Mouse (Mus musculus): ENCODE results near the gene Rnasek. TPM values are rescaled to one million over a fixed set of nuclear protein-coding genes. Genes with fewer than 3 reads are reported as not detected.

Rnasek gene
- polyA plus RNA-seq, 1 experiment from 2014 or later: 278 TPM

DNA sequence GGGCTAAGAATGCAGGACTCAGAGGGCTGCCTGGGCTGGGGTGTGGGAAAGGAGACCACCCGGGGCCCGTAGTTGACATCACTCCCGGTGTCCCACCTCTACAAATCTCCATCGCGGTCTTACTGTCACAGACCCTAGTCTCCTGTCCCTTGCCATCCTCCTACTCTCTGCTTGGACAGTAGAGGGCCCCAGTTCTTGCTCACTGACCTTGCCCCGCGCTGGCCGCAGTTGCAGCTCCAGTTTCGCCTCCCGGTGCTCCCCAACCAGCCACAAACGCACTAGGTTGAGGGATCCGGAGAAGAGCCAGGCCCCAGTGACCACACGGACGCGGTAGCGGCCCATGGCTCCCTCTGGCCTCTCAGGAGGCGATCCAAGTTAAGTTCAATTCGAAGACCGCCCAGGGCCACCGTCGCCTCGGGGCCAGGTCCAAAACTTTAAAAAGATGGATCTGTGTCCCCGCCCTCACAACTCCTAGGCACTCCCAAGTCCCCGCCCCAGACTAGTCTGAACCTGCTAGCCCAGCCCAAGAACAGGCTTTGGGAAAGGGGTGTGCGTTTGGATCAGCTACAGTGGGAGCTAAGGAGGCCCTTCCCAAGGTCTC lies 15.4 kb upstream of the Rnasek start, which contains the start of gene Alox12:
TSS of gene Alox12 (minus strand) at position 423 of the 601 bp plus-strand sequence.
- no peak within 1 kb of the TSS for H3K27ac ChIP-seq (replicated peaks)
- 1% methylated on average over 25 of the region's 25 CpGs for WGBS
- H3K4me2 ChIP-seq (replicated peaks): peak within 1 kb of the TSS; percentile 14; the same call in 1 of the 2 replicates
- H3K4me3 ChIP-seq: peak within 1 kb of the TSS; percentile 3; the same call in 1 of the 2 replicates
- H3K9me3 ChIP-seq: no peaks in the 10 kb centered on the region
- H3K27me3 ChIP-seq: peaks cover 41% of the 10 kb centered on the region
- H3K36me3 ChIP-seq: no peaks in the 10 kb centered on the region
- no peaks in the 10 kb centered on the region for H3K4me1 ChIP-seq
- no peak for ATAC-seq (replicated peaks)
- H3K9ac ChIP-seq (replicated peaks): no peak within 1 kb of the TSS

DNA sequence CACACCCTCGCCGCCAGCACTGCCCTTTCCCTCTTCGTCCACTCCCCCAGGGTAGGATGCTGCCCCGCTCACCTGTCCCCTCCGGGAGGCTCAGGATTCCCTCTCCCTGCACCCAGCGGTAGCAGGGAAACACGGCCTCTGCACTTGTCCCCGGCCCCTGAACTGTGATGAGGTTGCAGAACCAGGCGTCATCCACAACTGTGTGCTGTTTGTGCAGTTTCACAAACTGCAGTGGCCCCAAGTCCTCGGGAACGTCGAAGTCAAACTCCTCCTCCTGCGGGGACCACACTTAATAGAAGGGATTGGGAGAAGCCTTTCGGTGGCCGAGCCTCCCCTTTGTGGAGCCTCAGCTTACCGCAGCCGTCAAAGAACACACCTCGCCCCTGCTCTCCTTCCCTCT lies 14.7 kb upstream of the Rnasek start:
- WGBS: 2% methylated on average over 18 of the region's 18 CpGs
- Histone ChIP-seq H3K27ac (replicated peaks) (no peak overlapping the region), H3K9ac (replicated peaks) (no peak overlapping the region), H3K27me3 (peaks cover 41% of the 10 kb centered on the region), H3K9me3 (no peaks in the 10 kb centered on the region), H3K36me3 (no peaks in the 10 kb centered on the region), H3K4me2 (replicated peaks) (0 out of 2 replicates have a peak overlapping the region, but pooled peaks have one; percentile 14), H3K4me3 (no peak overlapping the region), H3K4me1 (no peaks in the 10 kb centered on the region)
- ATAC-seq (replicated peaks): no peak

DNA sequence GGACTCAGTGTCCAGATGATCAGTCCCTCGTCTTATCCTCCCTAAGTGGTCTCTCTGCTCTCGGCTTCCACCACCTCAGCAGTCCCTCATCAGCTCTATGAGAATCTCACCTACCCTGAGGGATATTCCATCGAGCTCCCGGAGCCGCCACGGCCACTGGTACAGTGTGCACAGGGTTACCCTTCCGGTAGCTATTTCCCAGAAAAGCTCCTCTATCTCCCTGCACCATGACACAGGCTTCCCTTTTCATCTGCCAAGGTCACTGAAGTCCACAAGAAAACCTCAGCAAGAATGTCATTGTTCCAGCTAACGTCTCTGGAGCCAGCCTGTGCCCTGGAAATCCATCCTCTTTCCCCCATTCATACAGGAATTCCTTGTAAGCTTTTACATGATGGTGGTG lies 12.2 kb upstream of the Rnasek start:
- H3K27ac ChIP-seq (replicated peaks): no peak overlapping the region
- H3K4me1 ChIP-seq: no peaks in the 10 kb centered on the region
- H3K9me3 ChIP-seq: no peaks in the 10 kb centered on the region
- H3K27me3 ChIP-seq: peaks cover 41% of the 10 kb centered on the region
- H3K4me2 ChIP-seq (replicated peaks): no peak overlapping the region
- 83% methylated on average over 8 of the region's 8 CpGs for WGBS
- H3K4me3 ChIP-seq: no peak overlapping the region
- no peak overlapping the region for H3K9ac ChIP-seq (replicated peaks)
- ATAC-seq (replicated peaks): no peak
- no peaks in the 10 kb centered on the region for H3K36me3 ChIP-seq

DNA sequence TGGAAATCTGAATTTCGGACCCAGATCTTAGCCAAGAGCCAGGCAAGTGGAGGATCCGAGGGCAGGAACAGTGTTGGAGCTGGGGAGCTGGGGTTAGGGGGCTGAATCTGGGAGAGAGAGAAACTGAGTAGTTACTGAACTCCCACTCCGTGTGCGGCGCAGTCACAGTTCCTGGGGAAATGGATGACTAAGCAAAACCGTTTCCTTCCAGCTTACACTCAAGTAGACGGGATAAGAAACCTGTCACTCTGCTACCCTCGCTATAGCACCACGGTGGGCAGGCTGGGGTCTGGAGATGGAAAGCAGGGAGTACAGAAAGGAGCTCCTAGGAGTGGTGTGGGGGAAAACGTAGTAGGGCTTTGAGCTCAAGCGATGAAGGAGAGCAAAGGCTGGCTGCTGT lies 10.5 kb upstream of the Rnasek start:
- Histone ChIP-seq H3K36me3 (no peaks in the 10 kb centered on the region), H3K4me3 (no peak overlapping the region), H3K9ac (replicated peaks) (no peak overlapping the region), H3K9me3 (no peaks in the 10 kb centered on the region), H3K27me3 (peaks cover 36% of the 10 kb centered on the region), H3K4me1 (no peaks in the 10 kb centered on the region), H3K27ac (replicated peaks) (no peak overlapping the region), H3K4me2 (replicated peaks) (no peak overlapping the region)
- ATAC-seq (replicated peaks): no peak
- WGBS: 75% methylated on average over 11 of the region's 11 CpGs

DNA sequence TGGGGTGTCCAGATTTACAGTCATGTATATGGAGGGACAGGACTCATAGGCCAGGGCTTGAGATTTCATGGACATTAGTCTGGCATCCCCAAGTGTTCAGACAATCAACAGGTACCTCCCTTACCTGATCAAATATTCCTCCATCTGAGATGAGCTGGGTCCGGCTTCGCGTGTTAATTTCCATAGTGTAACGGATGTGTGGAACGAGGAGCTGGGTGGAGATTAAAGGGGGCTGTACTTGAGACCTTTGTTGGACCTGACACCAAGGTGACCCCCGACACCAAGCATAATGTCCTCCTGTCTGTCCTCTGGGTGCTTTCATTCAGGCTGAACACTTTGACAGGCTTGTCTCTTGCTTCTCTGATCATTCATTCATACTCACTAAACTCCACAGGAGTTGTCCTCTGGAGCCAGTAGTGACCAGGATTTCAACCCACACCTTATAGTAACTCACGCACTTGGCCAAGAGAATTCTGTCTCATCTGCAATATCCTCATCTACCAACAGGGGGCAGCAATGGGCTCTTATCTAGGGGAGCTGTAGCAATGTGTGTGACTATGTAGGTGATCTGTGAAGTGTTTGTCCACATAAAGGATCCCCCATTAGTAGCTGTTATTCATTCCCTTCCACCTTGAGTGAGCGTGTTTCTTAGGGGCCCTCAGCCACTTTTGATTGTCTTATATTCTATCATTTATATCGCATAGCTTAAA lies 7.6 kb upstream of the Rnasek start:
- Histone ChIP-seq H3K4me3 (no peak overlapping the region), H3K4me2 (replicated peaks) (no peak overlapping the region), H3K9ac (replicated peaks) (no peak overlapping the region), H3K4me1 (no peaks in the 10 kb centered on the region), H3K36me3 (no peaks in the 10 kb centered on the region), H3K9me3 (no peaks in the 10 kb centered on the region), H3K27ac (replicated peaks) (no peak overlapping the region), H3K27me3 (peaks cover 9% of the 10 kb centered on the region)
- no peak for ATAC-seq (replicated peaks)
- WGBS: 54% methylated on average over 9 of the region's 9 CpGs

DNA sequence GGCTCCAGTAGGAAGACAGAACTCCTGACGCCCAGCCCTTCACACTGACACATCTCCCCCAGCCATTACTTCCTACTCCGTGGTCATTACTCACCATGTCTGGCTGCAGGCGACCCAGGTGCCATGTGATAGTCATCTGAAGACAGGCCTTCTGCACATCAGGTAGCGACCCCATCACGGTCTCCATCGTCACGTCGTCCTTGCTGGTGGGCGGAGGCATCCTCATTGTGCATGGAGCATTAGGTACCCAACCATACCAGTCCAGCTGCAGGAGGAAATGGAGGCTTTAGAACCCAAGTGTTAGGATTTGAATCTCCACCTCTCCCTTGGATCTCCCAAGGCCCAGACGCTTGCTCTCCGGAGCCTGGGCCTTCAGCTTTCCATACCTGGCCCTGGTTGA lies 2.9 kb upstream of the Rnasek start:
- Histone ChIP-seq H3K4me1 (peaks cover 22% of the 10 kb centered on the region), H3K27me3 (0 out of 2 replicates have a peak, but pooled peaks cover 3% of the 10 kb centered on the region), H3K9ac (replicated peaks) (no peak overlapping the region), H3K9me3 (no peaks in the 10 kb centered on the region), H3K4me3 (no peak overlapping the region), H3K4me2 (replicated peaks) (no peak overlapping the region), H3K36me3 (no peaks in the 10 kb centered on the region), H3K27ac (replicated peaks) (no peak overlapping the region)
- ATAC-seq (replicated peaks): no peak
- WGBS: 70% methylated on average over 11 of the region's 11 CpGs

DNA sequence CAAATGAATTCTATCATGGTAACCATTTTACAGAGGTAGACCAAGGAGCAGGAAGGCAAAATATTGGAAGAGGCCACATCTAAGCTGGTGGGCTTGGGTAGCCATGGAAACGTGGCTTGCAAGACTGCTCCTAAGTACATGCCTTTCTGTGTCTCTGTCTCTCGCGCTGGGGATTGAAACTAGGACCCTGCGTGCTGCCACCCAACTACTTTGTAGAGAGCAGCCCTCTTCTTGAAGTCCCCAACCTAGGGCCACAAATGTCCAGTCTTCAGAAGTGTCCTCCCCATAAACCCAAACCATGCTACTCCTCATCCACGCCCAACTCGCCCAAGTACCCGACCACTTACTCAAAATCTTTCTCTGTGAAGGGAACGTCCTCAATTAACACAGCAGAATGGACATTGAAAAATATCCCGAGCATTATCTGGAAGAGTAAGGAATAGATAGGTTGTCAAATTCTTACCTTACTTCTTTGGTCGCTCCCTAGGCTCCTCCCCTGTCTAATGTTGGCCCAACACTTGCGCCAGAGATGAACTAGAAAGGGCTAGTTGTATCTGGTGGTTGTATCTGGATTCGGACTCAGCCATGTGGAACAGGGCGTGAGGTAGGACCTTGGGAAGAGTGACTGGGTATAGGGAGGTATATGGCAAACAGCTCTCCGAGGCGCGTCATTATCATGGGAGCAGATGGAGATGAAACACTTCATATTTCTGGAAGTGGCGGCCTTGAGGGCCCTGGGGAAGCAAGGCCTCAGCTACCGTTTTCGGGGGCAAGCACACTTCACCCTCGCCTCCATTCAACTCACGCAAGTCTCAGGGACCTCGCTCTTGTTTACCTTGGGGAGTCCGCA lies 826 bp downstream of the Rnasek start:
- peak overlapping the region; percentile 97 for H3K4me2 ChIP-seq (replicated peaks)
- H3K9ac ChIP-seq (replicated peaks): peak overlapping the region; percentile 87
- H3K36me3 ChIP-seq: peaks cover 15% of the 10 kb centered on the region
- H3K27ac ChIP-seq (replicated peaks): peak overlapping the region; percentile 93
- H3K9me3 ChIP-seq: no peaks in the 10 kb centered on the region
- ATAC-seq (replicated peaks): no peak
- no peaks in the 10 kb centered on the region for H3K27me3 ChIP-seq
- peaks cover 40% of the 10 kb centered on the region for H3K4me1 ChIP-seq
- H3K4me3 ChIP-seq: peak overlapping the region; percentile 81
- WGBS: 14% methylated on average over 23 of the region's 23 CpGs

DNA sequence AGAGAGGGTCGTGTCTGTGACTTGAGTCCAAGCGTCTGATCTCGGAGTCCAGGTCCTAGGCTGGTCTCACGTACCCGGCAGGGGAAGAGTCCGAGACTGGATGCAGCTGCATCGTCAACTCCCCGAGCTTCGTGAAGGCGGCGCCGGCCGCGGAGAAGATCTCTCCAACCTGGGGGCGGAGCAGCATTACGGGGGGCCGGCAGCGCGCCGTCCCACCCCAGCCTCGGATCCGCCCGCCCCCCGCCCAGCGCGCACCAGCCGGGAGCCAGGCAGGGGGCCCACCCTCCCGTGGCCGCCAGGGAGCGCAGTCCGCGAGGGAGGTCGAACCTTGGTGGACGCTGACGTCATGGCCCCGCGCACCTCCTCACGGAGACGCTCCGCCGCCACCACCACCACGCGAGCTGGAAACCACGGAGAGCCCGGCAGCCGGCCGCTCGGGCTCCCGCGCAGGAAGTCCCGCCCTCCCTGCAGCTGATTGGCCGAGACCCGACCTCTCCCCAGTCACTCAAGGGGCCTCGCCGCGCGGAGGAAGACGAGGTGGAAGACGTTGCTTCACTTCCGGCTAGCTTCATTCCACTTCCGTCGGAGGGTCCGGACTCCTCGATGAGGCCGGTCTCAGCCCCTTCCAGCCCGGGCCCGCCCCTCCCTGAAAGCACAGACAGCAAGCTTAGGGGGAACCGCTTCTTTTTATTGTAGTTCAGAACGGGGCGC lies 2.0 kb downstream of the Rnasek start, which contains the start of gene 0610010K14Rik:
TSS of gene 0610010K14Rik (minus strand) at position 458 of the 711 bp plus-strand sequence.
- peaks cover 47% of the 10 kb centered on the region for H3K4me1 ChIP-seq
- H3K27me3 ChIP-seq: no peaks in the 10 kb centered on the region
- ATAC-seq (replicated peaks): peak; percentile 94
- under 1% methylated on average over 68 of the region's 70 CpGs for WGBS
- peak within 1 kb of the TSS; percentile 87 for H3K9ac ChIP-seq (replicated peaks)
- H3K4me3 ChIP-seq: peak within 1 kb of the TSS; percentile 81
- H3K4me2 ChIP-seq (replicated peaks): peak within 1 kb of the TSS; percentile 97
- H3K36me3 ChIP-seq: peaks cover 15% of the 10 kb centered on the region
- H3K27ac ChIP-seq (replicated peaks): peak within 1 kb of the TSS; percentile 93
- no peaks in the 10 kb centered on the region for H3K9me3 ChIP-seq

DNA sequence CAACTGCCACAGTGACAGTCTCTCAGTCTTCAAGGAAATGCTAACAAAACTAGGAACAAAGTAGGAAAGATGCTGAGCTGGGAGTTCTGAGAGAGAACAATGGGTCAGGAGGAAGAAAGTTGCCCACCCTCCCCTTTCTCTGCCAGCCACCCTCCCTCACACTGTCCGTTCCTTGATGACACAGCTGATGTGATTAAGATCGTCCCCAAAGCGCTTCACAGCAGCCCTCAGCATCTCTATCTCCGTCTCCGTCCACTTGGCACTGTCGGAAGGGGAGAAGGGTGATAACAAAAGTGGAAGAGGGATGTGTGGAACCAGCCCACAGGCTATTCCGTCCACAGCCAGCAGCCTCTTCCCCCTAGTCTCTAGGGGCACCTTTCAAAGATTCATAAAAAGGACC lies 2.9 kb downstream of the Rnasek start:
- peaks cover 48% of the 10 kb centered on the region for H3K4me1 ChIP-seq
- peak overlapping the region; percentile 93 for H3K27ac ChIP-seq (replicated peaks)
- no peaks in the 10 kb centered on the region for H3K27me3 ChIP-seq
- H3K36me3 ChIP-seq: peaks cover 15% of the 10 kb centered on the region
- no peak for ATAC-seq (replicated peaks)
- peak overlapping the region; percentile 97 for H3K4me2 ChIP-seq (replicated peaks)
- H3K9me3 ChIP-seq: no peaks in the 10 kb centered on the region
- H3K4me3 ChIP-seq: peak overlapping the region; percentile 81
- peak overlapping the region; percentile 87 for H3K9ac ChIP-seq (replicated peaks)
- 29% methylated on average over 7 of the region's 7 CpGs for WGBS

DNA sequence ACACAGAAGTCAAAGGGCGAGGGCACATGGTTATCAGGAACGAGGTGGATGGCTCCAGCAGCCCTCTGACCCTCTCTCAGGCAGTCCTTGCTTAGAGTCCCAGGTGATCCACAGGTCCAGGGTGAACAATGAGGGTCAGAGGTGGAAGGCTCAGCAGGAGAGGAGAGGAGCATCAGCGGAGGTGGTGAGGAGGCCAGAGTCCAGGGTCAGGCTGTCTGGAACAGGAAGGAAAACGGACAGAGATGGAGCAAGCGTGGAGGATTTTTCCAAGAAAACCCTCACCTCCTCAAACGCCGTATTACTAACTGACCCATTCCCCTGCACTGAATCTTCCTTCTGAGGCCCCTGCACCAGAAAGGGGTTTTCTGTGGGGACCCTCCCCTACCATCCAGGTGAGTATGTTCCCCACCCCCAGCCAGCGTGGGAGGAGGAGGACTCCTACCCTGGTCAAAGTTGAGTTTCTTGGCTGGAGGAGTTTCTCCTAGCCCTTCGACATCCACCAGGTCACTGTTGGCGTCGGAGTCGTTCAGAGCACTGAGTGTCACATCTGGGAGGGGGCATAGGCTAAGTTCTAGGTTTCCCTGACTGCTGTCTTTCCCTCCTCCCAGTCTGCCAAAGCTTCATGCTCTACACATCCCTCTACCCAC lies 4.3 kb downstream of the Rnasek start:
- no peak overlapping the region for H3K4me2 ChIP-seq (replicated peaks)
- peaks cover 7% of the 10 kb centered on the region for H3K27me3 ChIP-seq
- H3K4me3 ChIP-seq: no peak overlapping the region
- no peak for ATAC-seq (replicated peaks)
- H3K36me3 ChIP-seq: peaks cover 15% of the 10 kb centered on the region
- no peak overlapping the region for H3K9ac ChIP-seq (replicated peaks)
- H3K27ac ChIP-seq (replicated peaks): no peak overlapping the region
- peaks cover 47% of the 10 kb centered on the region for H3K4me1 ChIP-seq
- WGBS: 91% methylated on average over 12 of the region's 12 CpGs
- no peaks in the 10 kb centered on the region for H3K9me3 ChIP-seq

DNA sequence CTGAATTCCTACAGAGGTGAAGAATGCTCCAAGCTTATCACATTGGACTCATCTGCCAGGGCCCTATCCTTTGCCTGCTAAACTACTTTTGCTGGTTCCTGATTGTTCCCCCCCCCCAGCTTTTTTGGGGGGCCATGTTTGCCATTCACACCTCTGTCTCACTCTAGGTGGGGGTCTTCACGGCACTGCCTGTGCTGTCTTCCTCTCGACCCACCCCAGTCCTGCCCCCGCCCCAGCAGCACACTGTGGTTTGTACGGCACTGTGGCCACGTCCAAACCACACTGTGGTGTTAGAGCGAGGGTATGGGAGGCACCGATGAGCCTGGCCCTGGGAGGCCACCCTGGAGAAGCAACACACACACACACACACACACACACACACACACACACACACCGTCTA lies 5.1 kb downstream of the Rnasek start:
- ATAC-seq (replicated peaks): no peak
- Histone ChIP-seq H3K27ac (replicated peaks) (no peak overlapping the region), H3K9ac (replicated peaks) (no peak overlapping the region), H3K36me3 (peaks cover 15% of the 10 kb centered on the region), H3K4me1 (peaks cover 53% of the 10 kb centered on the region), H3K9me3 (no peaks in the 10 kb centered on the region), H3K27me3 (peaks cover 15% of the 10 kb centered on the region), H3K4me3 (no peak overlapping the region), H3K4me2 (replicated peaks) (no peak overlapping the region)
- 91% methylated on average over 8 of the region's 8 CpGs for WGBS

All from forebrain, embryonic 15.5 days (tissue).